Mouse (Mus musculus) kidney, adult 8-10 months (tissue): ENCODE measurements at regions not wholly inside any gene's neighbourhood (a gene's known extent, or its start where the extent isn't known, plus 50 kb on each side); places are given as distances from the start of the nearest gene placed in this dataset.

Experiments
- DNase-seq, 2 experiments: peaks; one replicate each; pipeline ENCODE4 v3.0.0; 2022

DNA sequence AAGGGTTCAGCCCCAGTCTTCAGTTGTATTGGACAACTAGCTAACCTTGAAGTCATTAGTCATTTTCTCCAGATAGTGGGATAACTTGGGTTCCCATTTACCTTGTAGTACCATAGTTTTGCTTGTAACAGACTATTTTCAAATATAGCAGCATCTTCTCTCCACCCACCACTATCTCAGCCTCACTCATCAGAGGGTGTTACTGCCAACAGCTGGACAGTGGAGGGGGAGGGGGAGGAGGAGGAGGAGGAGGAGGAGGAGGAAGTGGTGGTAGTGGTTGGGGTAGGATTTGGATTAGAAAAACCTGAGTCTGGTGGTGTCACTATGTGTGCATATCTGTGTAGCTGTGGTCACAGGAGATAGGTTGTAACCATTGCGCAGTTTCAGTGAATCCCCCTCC is 69.6 kb upstream of the Six2 start:
- no peak for DNase-seq

DNA sequence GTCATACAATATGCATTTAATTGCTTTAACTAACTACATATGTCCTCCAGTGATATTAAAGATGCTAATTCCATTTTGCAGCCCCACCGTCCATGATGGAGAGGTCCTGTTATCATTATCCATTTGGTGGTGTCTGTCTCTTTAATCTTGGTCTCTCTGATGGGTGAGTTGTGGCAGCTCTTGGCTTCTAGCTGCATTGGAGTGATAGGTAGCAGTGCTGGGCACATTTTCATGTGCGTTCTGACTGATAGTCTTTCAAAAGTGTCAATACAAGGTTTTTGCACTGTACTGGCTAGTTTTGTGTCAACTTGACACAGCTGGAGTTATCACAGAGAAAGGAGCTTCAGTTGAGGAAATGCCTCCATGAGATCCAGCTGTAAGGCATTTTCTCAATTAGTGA is 67.5 kb upstream of the Six2 start:
- no peak for DNase-seq

- DNase-seq: no peak
Observed at GRCm38 (mm10) chr17:85748649-85749081, 60.6 kb upstream of the Six2 start.

- no peak for DNase-seq
Observed at GRCm38 (mm10) chr17:85747976-85748648, 60.0 kb upstream of the Six2 start.
